Mouse (Mus musculus) midbrain, embryonic 11.5 days (tissue): ENCODE results near the gene Copa. TPM values are rescaled to one million over a fixed set of nuclear protein-coding genes. Genes with fewer than 3 reads are reported as not detected.

Experiments
- ATAC-seq: fragments of 200-750 bp; cut with Nextera tagmentation; 2 replicates; pipeline ENCODE4 v1.8.0; 2017; ENCODE audit warnings: moderate TSS enrichment, moderate library complexity; ENCODE audit not compliant: low FRiP score
- DNase-seq: peaks from one replicate; pipeline ENCODE4 v3.0.0; 2015; ENCODE audit warnings: low spot score; ENCODE audit errors: missing footprints
- H3K27ac ChIP-seq: fragments of 300-500 bp; sonication (generic); 2 replicates; pipeline ENCODE4 v1.5.1; 2014; ENCODE audit warnings: low read depth, low read length
- H3K27me3 ChIP-seq: fragments of 300-500 bp; sonication (generic); 2 replicates; pipeline ENCODE4 v1.6.1; 2014; ENCODE audit warnings: mild to moderate bottlenecking, low read length, moderate library complexity, mixed read lengths; ENCODE audit not compliant: control insufficient read depth, insufficient read depth
- H3K36me3 ChIP-seq: fragments of 300-500 bp; sonication (generic); 2 replicates; pipeline ENCODE4 v1.6.1; 2014; ENCODE audit warnings: mild to moderate bottlenecking, low read length, moderate library complexity, mixed read lengths; ENCODE audit not compliant: control insufficient read depth, insufficient read depth
- H3K4me1 ChIP-seq: fragments of 300-500 bp; sonication (generic); 2 replicates; pipeline ENCODE4 v1.6.1; 2014; ENCODE audit warnings: low read length; ENCODE audit not compliant: control insufficient read depth, insufficient read depth
- H3K4me2 ChIP-seq: fragments of 300-500 bp; sonication (generic); 2 replicates; pipeline ENCODE4 v1.6.1; 2014; ENCODE audit warnings: mild to moderate bottlenecking, moderate library complexity
- H3K4me3 ChIP-seq: fragments of 300-500 bp; sonication (generic); 2 replicates; pipeline ENCODE4 v1.5.1; 2014; ENCODE audit warnings: low read depth, low read length
- H3K9ac ChIP-seq: fragments of 300-500 bp; sonication (generic); 2 replicates; pipeline ENCODE4 v1.6.1; 2014; ENCODE audit warnings: low read length
- H3K9me3 ChIP-seq: fragments of 300-500 bp; sonication (generic); 2 replicates; pipeline ENCODE4 v1.6.1; 2016; ENCODE audit warnings: low read length; ENCODE audit not compliant: control insufficient read depth
- WGBS: fragments of 180-500 bp; shearing (Covaris S2); extraction: QIAGEN DNeasy Blood & Tissue Kit; methylation state at CpG from one replicate; pipeline ENCODE4 v1.1.7; 2014; 5-methylcytosine and 5-hydroxymethylcytosine counted together
- polyA plus RNA-seq: library from polyadenylated mRNA; unstranded; fragments of >200 nt; fragmentation: Nextera tagmentation; extraction: Ambion mirVana; gene quantifications from 2 replicates; pipeline ENCODE4 v1.2.1, GENCODE M21; 2014

Gene Copa
- polyA plus RNA-seq, 1 experiment from 2014 or later = 178 TPM

DNA sequence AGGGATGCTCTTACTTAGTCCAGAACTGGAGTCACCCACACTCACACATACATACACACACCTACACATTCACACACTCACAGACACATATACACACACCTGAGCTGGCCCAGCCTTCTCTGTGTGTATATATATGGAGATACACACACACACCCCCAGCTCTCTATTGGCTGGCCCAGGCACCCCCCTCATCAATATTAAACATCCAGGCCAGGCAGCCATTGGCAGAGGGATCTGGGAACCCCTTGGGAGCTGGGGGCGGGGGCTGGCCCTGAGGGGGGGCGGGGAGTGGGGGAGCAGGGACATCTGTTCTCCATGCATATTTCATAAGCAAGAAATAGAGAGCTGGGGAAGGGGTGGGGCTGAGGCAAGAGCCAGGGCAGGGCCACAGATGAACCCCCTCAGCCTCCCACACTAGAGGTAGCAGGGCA lies 24.8 kb upstream of the Copa start, which contains the start of gene Nhlh1:
TSS of gene Nhlh1 (minus strand) at position 83 of the 431 bp plus-strand sequence.
- H3K9me3 ChIP-seq = no peaks in the 10 kb centered on the region
- H3K36me3 ChIP-seq = no peaks in the 10 kb centered on the region
- peak within 1 kb of the TSS; percentile 79 for H3K27ac ChIP-seq
- peaks cover 13% of the 10 kb centered on the region for H3K27me3 ChIP-seq
- peak within 1 kb of the TSS; percentile 65 for H3K4me2 ChIP-seq
- ATAC-seq (peak; percentile 82), DNase-seq (peak; percentile 86)
- peak within 1 kb of the TSS; percentile 39 for H3K4me3 ChIP-seq
- H3K9ac ChIP-seq = peak within 1 kb of the TSS; percentile 35
- 28% methylated on average over 2 of the region's 2 CpGs for WGBS
- peaks cover 37% of the 10 kb centered on the region for H3K4me1 ChIP-seq

- peaks cover 33% of the 10 kb centered on the region for H3K4me1 ChIP-seq
- H3K9ac ChIP-seq = peak overlapping the region; percentile 35
These were observed 24.0 kb upstream of the Copa start for GRCm38 (mm10) chr1:172058321-172058720.

DNA sequence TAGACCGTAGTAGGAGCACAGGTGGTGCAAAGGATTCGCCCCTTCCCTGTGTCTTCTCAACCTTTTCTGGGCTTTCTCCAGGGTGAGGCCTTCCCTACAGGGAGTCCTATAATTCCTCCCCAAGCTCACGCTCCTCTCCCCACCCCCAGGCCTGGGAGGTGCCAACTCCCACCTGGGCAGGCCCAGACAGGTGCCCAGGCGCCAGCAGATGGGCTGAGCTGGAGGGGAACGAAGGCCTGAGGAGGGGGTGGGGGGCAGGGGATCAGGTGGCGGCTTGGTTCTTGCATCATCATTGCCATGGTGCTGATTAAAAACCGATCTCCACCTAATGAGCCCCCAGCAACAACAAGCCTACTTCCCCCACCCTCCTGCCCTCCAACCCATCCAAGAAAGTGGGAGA lies 23.5 kb upstream of the Copa start:
- H3K27ac ChIP-seq = peak overlapping the region; percentile 79; the same call in 1 of the 2 replicates
- WGBS = 61% methylated on average over 7 of the region's 7 CpGs
- no peak overlapping the region for H3K4me2 ChIP-seq
- DNase-seq = peak; percentile 81
- no peaks in the 10 kb centered on the region for H3K9me3 ChIP-seq
- peaks cover 10% of the 10 kb centered on the region for H3K27me3 ChIP-seq
- no peak for ATAC-seq
- H3K9ac ChIP-seq = no peak overlapping the region
- peaks cover 29% of the 10 kb centered on the region for H3K4me1 ChIP-seq
- H3K4me3 ChIP-seq = no peak overlapping the region
- no peaks in the 10 kb centered on the region for H3K36me3 ChIP-seq

More at GRCm38 (mm10) chr1:172058321-172058720, 24.0 kb upstream of the Copa start:
- no peak for ATAC-seq
- WGBS = 43% methylated on average over 6 of the region's 6 CpGs
- Histone ChIP-seq H3K4me2 (no peak overlapping the region; the same call in 1 of the 2 replicates), H3K9me3 (no peaks in the 10 kb centered on the region), H3K36me3 (no peaks in the 10 kb centered on the region), H3K27ac (peak overlapping the region; percentile 79), H3K4me3 (no peak overlapping the region), H3K27me3 (peaks cover 13% of the 10 kb centered on the region)
- DNase-seq = no peak

DNA sequence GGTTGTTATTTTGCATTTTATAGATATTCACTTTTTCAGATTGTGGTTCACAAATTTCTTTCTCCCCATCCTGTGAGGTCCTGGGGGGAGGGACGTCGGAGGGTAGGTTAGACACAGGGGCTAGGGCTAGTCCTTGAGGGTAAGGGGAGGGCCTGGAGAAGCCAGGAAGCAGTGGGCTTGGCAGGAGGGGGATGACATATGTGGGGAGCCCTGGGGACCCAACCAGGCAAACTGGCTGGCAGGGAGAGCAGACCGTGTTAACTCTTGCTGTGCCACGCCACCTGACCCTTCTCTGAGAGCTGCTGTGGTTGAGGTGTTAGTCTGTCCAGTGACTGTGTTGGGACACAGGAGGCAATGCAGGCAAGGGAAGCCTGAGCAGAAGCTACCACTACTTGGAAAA lies 21.7 kb upstream of the Copa start:
- H3K27me3 ChIP-seq = no peaks in the 10 kb centered on the region
- no peak overlapping the region; the same call in 1 of the 2 replicates for H3K9ac ChIP-seq
- no peaks in the 10 kb centered on the region for H3K36me3 ChIP-seq
- H3K4me2 ChIP-seq = no peak overlapping the region
- no peaks in the 10 kb centered on the region for H3K9me3 ChIP-seq
- WGBS = 53% methylated on average over 4 of the region's 4 CpGs
- H3K4me1 ChIP-seq = peaks cover 23% of the 10 kb centered on the region
- no peak overlapping the region for H3K4me3 ChIP-seq
- DNase-seq = no peak
- H3K27ac ChIP-seq = peak overlapping the region; percentile 79
- peak; percentile 45 for ATAC-seq

GRCm38 (mm10) chr1:172061217-172061616 lies 21.1 kb upstream of the Copa start:
- 16% methylated on average over 8 of the region's 8 CpGs for WGBS
- Histone ChIP-seq H3K4me1 (peaks cover 23% of the 10 kb centered on the region), H3K9ac (no peak overlapping the region), H3K36me3 (no peaks in the 10 kb centered on the region), H3K4me3 (no peak overlapping the region), H3K27ac (peak overlapping the region; percentile 79), H3K9me3 (no peaks in the 10 kb centered on the region), H3K27me3 (no peaks in the 10 kb centered on the region), H3K4me2 (no peak overlapping the region)
- DNase-seq (peak; percentile 88), ATAC-seq (peak; percentile 68)

DNA sequence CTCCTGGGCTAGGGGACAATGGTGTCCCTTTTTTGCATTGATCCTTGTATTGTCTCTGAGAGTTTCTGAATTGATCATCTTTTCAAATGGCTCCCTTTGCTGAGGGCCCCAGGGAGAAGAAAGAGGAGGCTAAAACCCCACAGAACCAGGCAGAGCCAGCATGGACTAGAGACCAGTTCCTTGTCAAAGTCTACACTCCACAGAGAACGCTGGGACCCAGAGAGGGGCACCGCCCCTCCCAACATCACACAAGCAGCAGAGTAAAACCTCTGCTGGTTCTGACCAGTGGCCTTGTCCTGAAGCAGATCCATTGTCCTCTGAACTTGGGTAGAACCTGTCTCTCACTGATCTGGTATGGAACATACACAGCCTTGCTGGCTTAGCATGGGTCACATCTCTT lies 20.2 kb upstream of the Copa start:
- H3K27me3 ChIP-seq = no peaks in the 10 kb centered on the region
- H3K9ac ChIP-seq = no peak overlapping the region
- H3K9me3 ChIP-seq = no peaks in the 10 kb centered on the region
- ATAC-seq (no peak), DNase-seq (no peak)
- no peak overlapping the region for H3K4me3 ChIP-seq
- H3K4me2 ChIP-seq = no peak overlapping the region
- peak overlapping the region; percentile 79; the same call in 1 of the 2 replicates for H3K27ac ChIP-seq
- WGBS = 91% methylated on average over 2 of the region's 2 CpGs
- H3K36me3 ChIP-seq = peaks cover 5% of the 10 kb centered on the region; the same call in 1 of the 2 replicates
- peaks cover 23% of the 10 kb centered on the region for H3K4me1 ChIP-seq

- peaks cover 11% of the 10 kb centered on the region; the same call in 1 of the 2 replicates for H3K36me3 ChIP-seq
- ATAC-seq (no peak), DNase-seq (no peak)
- H3K4me2 ChIP-seq = no peak overlapping the region
- H3K4me3 ChIP-seq = no peak overlapping the region
- H3K4me1 ChIP-seq = peaks cover 14% of the 10 kb centered on the region
- no peaks in the 10 kb centered on the region for H3K9me3 ChIP-seq
- no peak overlapping the region for H3K27ac ChIP-seq
- H3K27me3 ChIP-seq = no peaks in the 10 kb centered on the region
- no peak overlapping the region for H3K9ac ChIP-seq
- 75% methylated on average over 4 of the region's 4 CpGs for WGBS
These were observed 18.9 kb upstream of the Copa start for GRCm38 (mm10) chr1:172063291-172064023.

- H3K36me3 ChIP-seq = peaks cover 21% of the 10 kb centered on the region; the same call in 1 of the 2 replicates
- H3K4me1 ChIP-seq = peaks cover 10% of the 10 kb centered on the region; the same call in 1 of the 2 replicates
- no peak for DNase-seq
- no peaks in the 10 kb centered on the region for H3K27me3 ChIP-seq
- ATAC-seq = no peak
- 69% methylated on average over 13 of the region's 13 CpGs for WGBS
- H3K4me2 ChIP-seq = no peak overlapping the region
- H3K27ac ChIP-seq = peak overlapping the region; percentile 36; the same call in 1 of the 2 replicates
- no peak overlapping the region for H3K4me3 ChIP-seq
- H3K9ac ChIP-seq = no peak overlapping the region
- no peaks in the 10 kb centered on the region for H3K9me3 ChIP-seq
These were observed 17.7 kb upstream of the Copa start for GRCm38 (mm10) chr1:172064613-172065141.

DNA sequence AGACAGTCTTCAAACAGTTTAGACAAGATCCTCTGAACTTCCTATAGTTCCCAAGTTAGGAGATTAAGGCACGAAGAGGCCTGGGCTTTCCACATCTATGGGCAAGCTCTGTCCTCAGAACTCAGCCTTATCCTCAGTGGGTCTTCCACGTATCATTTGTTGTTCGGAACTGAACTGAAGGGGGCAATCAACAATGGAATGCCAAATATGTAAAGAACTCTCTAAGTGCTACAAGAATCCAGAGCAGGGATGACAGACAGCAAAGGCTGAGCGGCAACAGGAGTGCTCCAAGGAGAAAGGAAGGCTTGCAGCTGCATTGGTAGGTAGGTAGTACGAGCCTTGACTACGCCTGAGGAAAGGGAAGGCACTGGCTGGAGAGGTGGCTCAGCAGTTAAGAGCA lies 12.1 kb upstream of the Copa start:
- no peaks in the 10 kb centered on the region for H3K27me3 ChIP-seq
- DNase-seq (no peak), ATAC-seq (no peak)
- H3K36me3 ChIP-seq = peaks cover 45% of the 10 kb centered on the region
- 85% methylated on average over 6 of the region's 6 CpGs for WGBS
- H3K9me3 ChIP-seq = no peaks in the 10 kb centered on the region
- no peak overlapping the region for H3K4me2 ChIP-seq
- no peak overlapping the region for H3K27ac ChIP-seq
- H3K4me3 ChIP-seq = no peak overlapping the region
- no peak overlapping the region for H3K9ac ChIP-seq
- H3K4me1 ChIP-seq = no peaks in the 10 kb centered on the region
